ENCODE assay signal across 8 mouse cellular contexts in genomic region chr11:83941950-83942840, GRCm38 (mm10). TPM values are rescaled to one million over a fixed set of nuclear protein-coding genes. Genes with fewer than 3 reads are reported as not detected.
A peak's percentile ranks its signal among the peaks of the same experiment; 100 is the strongest.
DNase-seq lines count a peak whose midpoint lies in the region; ATAC-seq and TF ChIP-seq lines count a peak whose summit lies in the region.

TSS of gene Ddx52 (plus strand) at chr11:83942062.

- TF ChIP-seq POLR2A in brain, embryonic 14.5 days (IDR thresholded peaks at IDR 0.05; ENCODE audit: borderline replicate concordance, extremely low read depth, insufficient read depth, insufficient read length, poor library complexity, severe bottlenecking) = peak; percentile 47; the same call in 1 of the 2 replicates
- TF ChIP-seq POLR2A in liver, adult 2 months (IDR thresholded peaks at IDR 0.05; ENCODE audit: extremely low read depth, insufficient read depth, low read length) = peak; percentile 46; the same call in 1 of the 2 replicates
- TF ChIP-seq POLR2A in myocyte (IDR thresholded peaks at IDR 0.05; ENCODE audit: insufficient read length, low read depth) = peak; percentile 61

- peak within 1 kb of the TSS; percentile 77 for H3K4me2 ChIP-seq in heart, embryonic 11.5 days
- peak within 1 kb of the TSS; percentile 86 for H3K4me2 ChIP-seq in kidney, embryonic 16.5 days (replicated peaks; ENCODE audit: low read depth, low read length)
- peak within 1 kb of the TSS; percentile 93 for H3K4me2 ChIP-seq in myocyte (ENCODE audit: low read depth)

- no peaks in the 10 kb centered on the region for H3K9me3 ChIP-seq in erythroblast, embryonic 14.5 days (ENCODE audit: control insufficient read depth, low read length)
- no peaks in the 10 kb centered on the region for H3K9me3 ChIP-seq in heart, embryonic 11.5 days (replicated peaks; ENCODE audit: control insufficient read depth, low read length)
- no peaks in the 10 kb centered on the region for H3K9me3 ChIP-seq in kidney, embryonic 16.5 days (ENCODE audit: low read length)

- H3ac ChIP-seq in C2C12 (ENCODE audit: control insufficient read depth, insufficient read length, low read depth) = peak within 1 kb of the TSS; percentile 93
- peak within 1 kb of the TSS; percentile 85 for H3ac ChIP-seq in myocyte (ENCODE audit: control insufficient read depth, insufficient read length)

- H3K9ac ChIP-seq in heart, embryonic 11.5 days (ENCODE audit: low read depth, low read length) = peak within 1 kb of the TSS; percentile 96
- H3K9ac ChIP-seq in kidney, embryonic 16.5 days (replicated peaks; ENCODE audit: low read length) = peak within 1 kb of the TSS; percentile 89
- peak within 1 kb of the TSS; percentile 90 for H3K9ac ChIP-seq in liver, adult 2 months (ENCODE audit: low read depth, low read length)

- ATAC-seq in heart, embryonic 11.5 days (replicated peaks; ENCODE audit: insufficient number of reproducible peaks, low FRiP score, low TSS enrichment) = peak; percentile 74
- peak; percentile 93 for ATAC-seq in kidney, embryonic 16.5 days (ENCODE audit: low FRiP score, low TSS enrichment)

- peaks cover 42% of the 10 kb centered on the region for H3K36me3 ChIP-seq in C2C12 (ENCODE audit: control insufficient read depth, insufficient read depth)
- peaks cover 39% of the 10 kb centered on the region for H3K36me3 ChIP-seq in erythroblast, embryonic 14.5 days (ENCODE audit: control insufficient read depth)
- H3K36me3 ChIP-seq in heart, embryonic 11.5 days (ENCODE audit: control insufficient read depth, insufficient read depth, low read length) = peaks cover 24% of the 10 kb centered on the region
- peaks cover 30% of the 10 kb centered on the region for H3K36me3 ChIP-seq in kidney, embryonic 16.5 days (ENCODE audit: insufficient read depth, low read length)
- peaks cover 22% of the 10 kb centered on the region for H3K36me3 ChIP-seq in liver, adult 2 months (ENCODE audit: control insufficient read depth, insufficient read depth, low read length)
- peaks cover 31% of the 10 kb centered on the region for H3K36me3 ChIP-seq in myocyte (ENCODE audit: control insufficient read depth, insufficient read depth)
- H3K36me3 ChIP-seq in splenic B cell, adult 2 months (ENCODE audit: control insufficient read depth, insufficient read depth, low read length, poor library complexity, severe bottlenecking) = peaks cover 11% of the 10 kb centered on the region

- peak within 1 kb of the TSS; percentile 81 for H3K4me3 ChIP-seq in C2C12 (ENCODE audit: insufficient read depth, poor library complexity, severe bottlenecking)
- peak within 1 kb of the TSS; percentile 87 for H3K4me3 ChIP-seq in erythroblast, embryonic 14.5 days (replicated peaks)
- H3K4me3 ChIP-seq in heart, embryonic 11.5 days (ENCODE audit: low read depth, low read length) = peak within 1 kb of the TSS; percentile 90
- H3K4me3 ChIP-seq in kidney, embryonic 16.5 days (ENCODE audit: low read length) = peak within 1 kb of the TSS; percentile 82
- peak within 1 kb of the TSS; percentile 97 for H3K4me3 ChIP-seq in liver, adult 2 months (ENCODE audit: insufficient read depth, low read depth, low read length)
- peak within 1 kb of the TSS; percentile 77 for H3K4me3 ChIP-seq in myocyte

- H3K79me2 ChIP-seq in C2C12 (ENCODE audit: control insufficient read depth, insufficient read depth) (peaks cover 25% of the 10 kb centered on the region), myocyte (ENCODE audit: control insufficient read depth, insufficient read depth) (peaks cover 14% of the 10 kb centered on the region)
- H3K79me2 ChIP-seq in liver, adult 2 months (ENCODE audit: control insufficient read depth, insufficient read depth, low read length) = no peaks in the 10 kb centered on the region

- no peak for TF ChIP-seq CTCF in C2C12 (IDR thresholded peaks at IDR 0.05; ENCODE audit: control insufficient read depth, insufficient read depth, insufficient read length)
- TF ChIP-seq CTCF in brain, embryonic 14.5 days (IDR thresholded peaks at IDR 0.05; ENCODE audit: borderline replicate concordance, extremely low read depth, insufficient read depth, insufficient read length) = no peak
- TF ChIP-seq CTCF in liver, adult 2 months (IDR thresholded peaks at IDR 0.05; ENCODE audit: low read depth, low read length) = no peak

- H3K27me3 ChIP-seq in C2C12 (ENCODE audit: control insufficient read depth, insufficient read depth, insufficient read length) (no peaks in the 10 kb centered on the region), myocyte (ENCODE audit: control insufficient read depth, insufficient read depth, insufficient read length) (no peaks in the 10 kb centered on the region)
- H3K27me3 ChIP-seq in erythroblast, embryonic 14.5 days (ENCODE audit: control insufficient read depth) = peaks cover 22% of the 10 kb centered on the region
- peaks cover 6% of the 10 kb centered on the region; the same call in 1 of the 2 replicates for H3K27me3 ChIP-seq in heart, embryonic 11.5 days (ENCODE audit: control insufficient read depth, insufficient read depth, low read length)
- H3K27me3 ChIP-seq in kidney, embryonic 16.5 days (ENCODE audit: insufficient read depth, low read length) = 0 out of 2 replicates have a peak, but pooled peaks cover 5% of the 10 kb centered on the region
- no peaks in the 10 kb centered on the region for H3K27me3 ChIP-seq in liver, adult 2 months (ENCODE audit: control insufficient read depth, insufficient read depth, low read length)
- 0 out of 2 replicates have a peak, but pooled peaks cover 2% of the 10 kb centered on the region for H3K27me3 ChIP-seq in splenic B cell, adult 2 months (ENCODE audit: control insufficient read depth, insufficient read depth, low read length, poor library complexity, severe bottlenecking)

- H3K4me1 ChIP-seq in erythroblast, embryonic 14.5 days (ENCODE audit: control insufficient read depth) = peaks cover 17% of the 10 kb centered on the region
- H3K4me1 ChIP-seq in heart, embryonic 11.5 days (ENCODE audit: control insufficient read depth, insufficient read depth, low read length) = peaks cover 6% of the 10 kb centered on the region
- peaks cover 14% of the 10 kb centered on the region for H3K4me1 ChIP-seq in kidney, embryonic 16.5 days (ENCODE audit: insufficient read depth, low read length)
- peaks cover 2% of the 10 kb centered on the region; the same call in 1 of the 2 replicates for H3K4me1 ChIP-seq in liver, adult 2 months (ENCODE audit: control insufficient read depth, insufficient read depth, low read length)

- DNase-seq in brain, embryonic 14.5 days (ENCODE audit: low read depth) = peak; percentile 97
- peak; percentile 84 for DNase-seq in liver, adult 2 months (ENCODE audit: extremely low read depth, low read depth, low spot score)
- DNase-seq in splenic B cell, adult 2 months (ENCODE audit: low read depth, low spot score) = peak; percentile 86

- WGBS in heart, embryonic 11.5 days (ENCODE audit: insufficient replicate concordance) = under 1% methylated on average over 49 of the region's 49 CpGs
- WGBS in kidney, embryonic 16.5 days = under 1% methylated on average over 49 of the region's 49 CpGs
- 1% methylated on average over 49 of the region's 49 CpGs for WGBS in liver, adult 2 months

- peak within 1 kb of the TSS; percentile 68 for H3K27ac ChIP-seq in heart, embryonic 11.5 days (ENCODE audit: low read depth, low read length)
- H3K27ac ChIP-seq in kidney, embryonic 16.5 days (ENCODE audit: low read length) = peak within 1 kb of the TSS; percentile 70
- H3K27ac ChIP-seq in liver, adult 2 months (replicated peaks; ENCODE audit: insufficient read depth, low read depth, low read length) = peak within 1 kb of the TSS; percentile 69

- H3K79me3 ChIP-seq in C2C12 (ENCODE audit: low read depth) = peaks cover 16% of the 10 kb centered on the region

TF ChIP-seq in C2C12, 6 proteins besides CTCF, POLR2A, EP300 and RAD21:
- no peak for TF ChIP-seq USF1 (IDR thresholded peaks at IDR 0.05; ENCODE audit: low read depth)
- peak; percentile 96 for TF ChIP-seq MAX (IDR thresholded peaks at IDR 0.05)

TF ChIP-seq in myocyte, 11 proteins besides CTCF, POLR2A, EP300 and RAD21:
- TF ChIP-seq POLR2AphosphoS2 (IDR thresholded peaks at IDR 0.05; ENCODE audit: insufficient read length, low read depth) (peak; percentile 56), USF1 (IDR thresholded peaks at IDR 0.05; ENCODE audit: low read depth) (no peak), MAX (IDR thresholded peaks at IDR 0.05; ENCODE audit: low read depth) (peak; percentile 38), E2F4 (IDR thresholded peaks at IDR 0.05; ENCODE audit: insufficient read depth) (peak; percentile 23)

RNA-seq across cellular contexts. Expression of gene Ddx52, which starts in this region (rescaled TPM):
- polyA plus RNA-seq in C2C12 (2012; fragmentation: generic; extraction: Trizol) (12.0 TPM), myocyte (2012; fragmentation: generic; extraction: Trizol) (12.1 TPM)
- 18.2 and 19.0 TPM in 2 replicates for polyA plus RNA-seq in brain, embryonic 14.5 days (2012; rRNA removed)
- polyA plus RNA-seq in erythroblast, embryonic 14.5 days (2012) = 0.05 TPM in 2 replicates
- 26.2 and 27.4 TPM in 2 replicates for polyA plus RNA-seq in heart, embryonic 11.5 days (2014; fragmentation: Nextera tagmentation; extraction: Ambion mirVana)
- 35.4 and 39.0 TPM in 2 replicates for polyA plus RNA-seq in kidney, embryonic 16.5 days (2015; fragmentation: Nextera tagmentation; extraction: Ambion mirVana)
- 10.4 and 12.0 TPM in 2 replicates for total RNA-seq in liver, adult 2 months (2014; rRNA removed)
- polyA plus RNA-seq in liver, adult 2 months (2012; rRNA removed) = 2.5 and 2.7 TPM in 2 replicates

Comparison
In these comparisons a context has a peak if more than half of its experiments do, and no peak if none do; other contexts are left out.
1. Peak in every context shown above with its lines: DNase-seq, ATAC-seq, H3K4me3 ChIP-seq and H3K27ac ChIP-seq.